Mouse (Mus musculus) layer of hippocampus, adult 2 months (tissue): ENCODE results near the gene Asb13. TPM values are rescaled to one million over a fixed set of nuclear protein-coding genes. Genes with fewer than 3 reads are reported as not detected.
A peak's percentile ranks its signal among the peaks of the same experiment; 100 is the strongest.

Experiments used
- DNase-seq, 2 experiments: peaks; one replicate each; pipeline ENCODE4 v3.0.0; 2022; ENCODE audit warnings: low spot score in 2 of 2
- H3K27ac ChIP-seq: fragments of 200-600 bp; 2 replicates; pipeline ENCODE4 v1.8.1; 2022
- H3K4me3 ChIP-seq: fragments of 200-600 bp; 2 replicates; pipeline ENCODE4 v1.8.1; 2022; ENCODE audit warnings: mild to moderate bottlenecking
- CTCF ChIP-seq: fragments of 200-600 bp; conservative IDR thresholded peaks from 2 replicates; pipeline ENCODE4 v1.8.1; 2022; ENCODE audit warnings: antibody characterized with exemption, mild to moderate bottlenecking, moderate library complexity
- total RNA-seq, 2 experiments: library from RNA; stranded (reverse); gene quantifications; 2 replicates each; pipeline ENCODE4 v1.2.3; 2021

The Asb13 gene
- total RNA-seq, 2 experiments from 2014 or later: 31.8 to 35.1 TPM

DNA sequence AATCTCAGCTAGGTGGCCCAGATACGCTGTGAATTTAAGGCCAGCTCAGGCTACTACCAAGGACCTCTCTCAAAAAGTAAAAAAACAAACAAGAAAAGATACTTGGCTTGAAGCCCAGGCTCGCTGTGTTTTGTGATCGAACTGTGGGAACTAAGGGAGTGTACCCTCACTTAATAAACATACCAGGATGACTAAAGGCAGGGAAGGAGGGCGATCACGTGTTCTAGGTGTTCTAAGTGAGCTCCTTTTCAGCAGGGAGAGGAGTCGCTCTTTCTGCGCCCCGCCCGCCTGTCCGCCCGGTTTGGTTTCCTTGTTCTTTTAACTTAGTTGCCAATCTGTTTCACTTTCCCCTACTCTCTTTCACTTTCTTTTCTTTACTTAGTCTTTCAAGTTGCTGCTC is 3.0 kb downstream of the Asb13 start:
- H3K4me3 ChIP-seq: no peak overlapping the region; the same call in 1 of the 2 replicates
- TF ChIP-seq CTCF: no peak
- H3K27ac ChIP-seq: 0 out of 2 replicates have a peak overlapping the region, but pooled peaks have one; percentile 36
- DNase-seq: no peak

DNA sequence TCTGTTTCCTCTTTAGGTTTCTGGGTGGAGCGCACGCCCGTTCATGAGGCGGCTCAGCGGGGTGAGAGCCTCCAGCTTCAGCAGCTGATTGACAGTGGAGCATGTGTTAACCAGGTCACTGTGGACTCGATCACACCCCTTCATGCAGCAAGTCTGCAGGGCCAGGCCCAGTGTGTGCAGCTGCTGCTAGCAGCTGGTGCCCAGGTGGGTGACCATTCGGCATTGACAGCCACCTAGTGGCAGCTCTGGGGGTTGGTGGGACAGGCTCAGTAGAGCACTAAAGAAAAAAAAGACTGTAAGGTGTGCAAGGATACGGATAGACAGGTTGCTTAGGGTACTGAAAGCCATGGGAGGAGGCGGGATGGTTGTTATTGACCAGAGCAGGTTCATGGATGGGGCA is 8.2 kb downstream of the Asb13 start:
- peak; percentile 60 for TF ChIP-seq CTCF

DNA sequence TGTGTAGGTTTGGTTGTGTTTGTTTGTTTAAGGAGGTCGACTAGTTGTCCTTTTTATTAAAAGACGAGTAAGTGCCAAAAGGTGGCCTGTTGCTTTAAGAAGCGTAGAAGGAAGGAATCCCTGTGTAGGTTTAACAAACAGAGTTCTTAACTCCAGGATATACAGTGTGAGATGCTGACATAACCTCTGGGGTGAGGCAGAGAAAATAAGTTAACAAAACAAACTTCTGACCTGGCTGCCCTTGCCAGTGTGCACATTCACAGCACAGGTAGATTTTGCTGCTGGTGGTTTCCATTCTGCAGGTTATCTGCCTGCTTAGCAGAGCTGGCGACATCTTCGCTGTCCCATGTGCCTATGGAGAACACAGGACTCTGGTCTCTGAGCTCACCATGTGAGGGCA is 8.7 kb downstream of the Asb13 start:
- H3K27ac ChIP-seq: no peak overlapping the region
- TF ChIP-seq CTCF: no peak

More for the DNA sequence above, 8.2 kb downstream of the Asb13 start:
- Histone ChIP-seq H3K4me3 (no peak overlapping the region), H3K27ac (no peak overlapping the region)
- DNase-seq: no peak

DNA sequence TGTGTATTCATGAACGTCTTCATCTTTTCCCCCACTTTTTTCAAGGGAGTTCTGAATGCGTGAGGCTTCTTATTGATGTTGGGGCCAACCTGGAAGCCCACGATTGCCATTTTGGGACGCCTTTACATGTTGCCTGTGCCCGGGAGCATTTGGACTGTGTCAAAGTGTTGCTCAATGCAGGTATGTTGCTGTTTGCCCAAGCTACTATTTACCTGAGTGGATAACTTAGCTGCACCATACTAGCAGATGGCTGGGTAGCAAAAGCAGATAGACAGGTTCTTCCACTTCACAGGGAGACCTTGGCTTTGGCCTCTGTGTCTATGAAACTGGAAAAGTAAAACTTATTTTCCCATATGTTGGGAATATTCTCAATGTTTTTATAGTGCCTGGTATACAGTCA is 11.0 kb downstream of the Asb13 start:
- TF ChIP-seq CTCF: no peak
- Histone ChIP-seq H3K4me3 (no peak overlapping the region), H3K27ac (no peak overlapping the region)
- DNase-seq: no peak

More for the DNA sequence above, 8.7 kb downstream of the Asb13 start:
- no peak for DNase-seq
- H3K4me3 ChIP-seq: no peak overlapping the region

DNA sequence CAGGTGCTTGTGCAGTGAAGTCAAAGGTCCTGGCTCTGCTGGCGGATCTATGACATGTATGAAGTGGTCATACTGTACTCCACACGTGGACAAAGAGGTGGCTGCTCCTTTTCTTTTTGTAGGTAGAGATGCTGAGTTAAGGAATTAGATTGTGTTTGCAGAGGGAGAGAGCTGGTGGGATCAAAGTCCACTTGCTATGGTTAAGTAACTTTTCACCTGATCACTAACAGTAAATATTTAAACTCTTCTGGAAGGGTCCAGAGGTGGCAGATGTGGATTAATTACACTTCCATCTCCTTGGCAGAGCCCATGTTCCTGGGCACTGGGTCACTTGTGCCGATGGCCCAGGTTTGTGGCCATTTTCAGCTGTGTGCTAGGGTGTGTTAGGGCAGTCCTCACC is 12.1 kb downstream of the Asb13 start:
- no peak for TF ChIP-seq CTCF
- Histone ChIP-seq H3K4me3 (no peak overlapping the region), H3K27ac (no peak overlapping the region)
- no peak for DNase-seq

DNA sequence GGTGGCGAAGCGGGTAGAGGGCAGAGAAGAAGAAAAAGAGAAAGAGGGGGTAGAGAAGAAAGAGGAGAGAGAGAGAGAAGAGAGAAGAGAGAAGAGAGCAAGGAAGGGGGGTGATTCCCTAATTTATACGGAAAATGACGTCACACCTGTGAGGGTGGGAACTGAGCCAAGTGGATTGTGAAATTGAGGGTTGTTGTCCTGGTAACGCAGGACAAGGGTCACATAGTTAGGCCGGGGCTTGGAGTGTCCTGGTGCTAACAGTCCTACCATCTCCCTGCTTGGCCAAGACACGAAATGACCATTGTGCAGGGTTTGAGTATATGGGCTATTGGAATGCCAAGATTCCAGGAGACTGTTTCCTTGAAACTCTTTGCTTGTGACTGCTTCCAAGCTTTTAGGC is 12.7 kb downstream of the Asb13 start:
- Histone ChIP-seq H3K4me3 (no peak overlapping the region), H3K27ac (no peak overlapping the region)
- no peak for TF ChIP-seq CTCF
- no peak for DNase-seq

DNA sequence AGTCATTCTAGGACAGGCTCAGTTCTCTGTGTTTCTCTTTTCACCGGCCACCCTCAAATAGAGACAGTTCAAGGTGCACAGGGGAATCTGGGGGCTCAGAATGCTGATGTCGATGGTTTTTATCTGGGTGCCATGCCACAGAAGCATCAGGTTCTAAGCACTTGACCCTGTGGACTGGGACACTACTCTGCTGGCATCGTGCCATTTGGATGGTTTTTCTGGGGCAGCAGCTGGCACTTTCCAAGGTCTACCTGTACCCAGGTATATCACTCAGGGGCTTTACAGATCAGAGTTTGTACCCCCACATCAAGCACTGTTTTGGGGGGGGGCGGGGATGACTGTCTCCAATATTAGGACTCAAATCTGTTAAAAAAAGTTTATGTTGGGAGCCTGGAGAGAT is 16.7 kb downstream of the Asb13 start:
- no peak for DNase-seq
- no peak overlapping the region for H3K27ac ChIP-seq
- no peak for TF ChIP-seq CTCF

DNA sequence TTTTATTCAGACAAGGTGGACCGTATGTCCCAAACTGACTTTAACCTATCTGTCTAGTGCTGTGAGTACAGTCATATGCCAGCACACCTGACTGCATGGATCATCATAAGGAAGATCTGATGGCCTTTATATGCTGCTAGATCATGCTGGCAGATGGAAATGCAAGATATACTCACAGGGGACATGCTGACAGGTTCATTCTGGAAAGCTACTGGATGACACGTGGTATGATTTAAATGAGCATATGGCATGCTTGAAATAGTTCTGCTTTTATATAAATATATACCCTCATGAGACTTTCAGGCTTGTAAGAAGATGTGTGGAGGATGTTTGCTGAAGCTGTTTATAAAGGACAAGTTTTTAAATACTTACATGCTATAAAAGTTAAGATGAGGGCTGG is 20.6 kb downstream of the Asb13 start:
- no peak for TF ChIP-seq CTCF
- no peak overlapping the region for H3K27ac ChIP-seq
- H3K4me3 ChIP-seq: no peak overlapping the region
- peak in 1 of 2 experiments; percentile 14 for DNase-seq

More for the DNA sequence above, 16.7 kb downstream of the Asb13 start:
- no peak overlapping the region for H3K4me3 ChIP-seq

DNA sequence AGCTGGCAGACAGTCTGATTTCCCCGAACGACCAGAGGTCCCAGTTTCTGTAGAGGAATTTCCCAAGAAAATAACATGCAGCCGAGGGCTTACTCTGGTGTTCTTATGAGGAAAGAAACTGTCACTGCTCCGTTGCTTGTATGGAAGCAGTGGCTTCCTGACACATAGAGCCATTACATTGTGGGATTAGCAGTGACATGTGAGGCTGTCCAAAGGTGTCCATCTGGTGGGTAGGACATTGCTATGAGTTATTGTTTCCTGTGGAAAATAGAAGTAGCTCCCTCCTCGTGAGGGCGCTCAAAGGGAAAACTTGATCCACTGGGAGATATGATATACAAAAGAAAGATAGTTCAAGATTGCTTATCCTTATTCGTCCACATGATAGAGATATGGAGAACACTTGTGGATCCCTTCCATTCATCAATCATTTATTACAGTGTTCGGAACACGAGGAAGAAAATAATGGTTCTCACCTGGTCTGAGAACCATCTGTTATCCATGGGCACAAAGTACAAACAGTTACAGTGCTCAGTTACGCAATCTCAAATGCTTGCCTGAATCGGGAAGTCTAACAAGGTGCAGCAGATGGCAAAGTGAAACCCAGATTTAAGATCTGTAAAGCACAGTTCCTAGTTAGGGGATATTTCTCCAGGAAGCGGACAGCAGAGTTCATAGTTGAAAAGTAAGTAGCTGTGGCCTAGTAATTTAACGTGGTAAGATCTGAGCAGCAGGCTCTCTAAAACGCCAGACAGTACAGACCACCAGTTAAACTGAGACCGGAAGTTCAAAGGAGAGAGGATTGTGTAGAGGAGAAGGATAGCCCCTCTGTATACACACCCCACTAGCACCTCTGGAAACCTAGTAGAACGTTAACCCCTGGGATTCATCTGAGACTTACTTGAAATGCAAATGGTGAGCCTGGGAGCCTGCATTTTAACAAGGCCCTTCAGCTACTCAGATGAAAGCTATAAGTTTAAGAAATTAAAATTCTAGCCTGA is 25.6 kb downstream of the Asb13 start:
- no peak for TF ChIP-seq CTCF
- Histone ChIP-seq H3K27ac (no peak overlapping the region), H3K4me3 (no peak overlapping the region)
- no peak for DNase-seq

DNA sequence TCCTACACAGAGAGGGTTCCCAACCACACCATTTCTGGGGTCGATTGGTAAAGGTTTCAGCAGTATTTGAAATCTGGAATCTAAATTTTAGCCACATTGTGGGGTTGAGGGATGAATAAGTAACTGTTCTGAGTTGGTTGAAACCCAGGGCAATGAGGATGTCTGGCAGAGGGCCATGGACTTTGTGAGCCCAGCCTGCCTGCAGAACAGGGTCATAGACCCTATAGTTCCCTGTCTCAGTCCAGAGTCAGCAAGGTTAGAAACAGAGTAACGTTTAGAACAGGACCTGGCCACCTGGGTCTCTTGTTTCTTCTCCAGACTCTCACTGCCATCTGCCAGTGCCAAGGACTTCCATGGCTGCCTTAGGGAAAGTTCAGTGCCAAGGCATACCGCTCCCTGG is 30.4 kb downstream of the Asb13 start:
- TF ChIP-seq CTCF: no peak
- no peak overlapping the region for H3K27ac ChIP-seq
- DNase-seq: no peak
- no peak overlapping the region for H3K4me3 ChIP-seq

DNA sequence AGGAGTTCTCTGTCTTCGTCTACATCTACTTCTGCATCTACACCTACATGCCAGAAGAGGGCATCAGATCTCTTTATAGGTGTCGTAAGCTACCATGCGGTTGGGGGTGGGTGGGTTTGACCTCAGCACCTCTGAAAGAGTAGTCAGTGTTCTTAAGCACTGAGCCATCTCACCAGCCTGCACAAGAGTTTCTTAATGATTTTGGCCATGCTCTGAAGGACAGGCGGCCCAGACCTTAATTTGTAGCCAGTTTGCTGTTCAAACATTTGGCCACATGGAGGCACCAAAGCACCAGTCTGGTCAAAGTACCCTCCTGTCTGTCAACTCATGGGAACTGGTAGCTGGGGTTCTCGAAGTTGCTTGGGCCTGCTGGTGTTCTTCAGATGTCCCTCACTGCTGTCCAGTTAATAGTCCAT is 31.5 kb downstream of the Asb13 start:
- peak; percentile 87 for TF ChIP-seq CTCF
- Histone ChIP-seq H3K4me3 (no peak overlapping the region; the same call in 1 of the 2 replicates), H3K27ac (no peak overlapping the region)
- peak; percentile 43 to 73 for DNase-seq

DNA sequence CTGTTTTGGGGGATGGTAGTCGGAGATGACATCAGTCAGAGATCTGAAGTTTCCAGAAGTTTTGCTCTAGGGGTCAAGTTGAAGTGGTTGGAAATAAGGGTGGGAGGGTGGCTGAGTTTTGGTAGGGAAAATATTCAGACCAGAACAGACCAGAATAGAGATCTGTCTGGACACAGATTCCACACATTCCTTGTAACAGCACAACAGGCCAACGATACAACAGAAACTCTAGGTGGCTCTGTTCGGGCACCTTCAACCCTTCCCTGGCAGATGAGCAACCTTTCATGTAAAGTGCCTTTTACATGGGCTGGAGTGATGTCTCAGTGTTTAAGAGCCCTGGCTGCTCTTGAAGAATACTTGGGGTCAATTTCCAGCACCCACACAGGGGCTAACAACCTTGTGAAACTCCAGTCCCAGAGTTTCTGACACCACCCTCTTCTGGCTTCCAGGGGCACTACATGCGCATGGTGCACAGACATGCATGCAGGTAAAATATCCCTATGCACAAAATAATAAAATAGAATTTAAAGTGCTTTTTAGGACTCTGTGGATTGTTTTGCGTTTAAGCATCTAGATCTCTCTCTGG is 33.5 kb downstream of the Asb13 start:
- H3K4me3 ChIP-seq: no peak overlapping the region
- peak; percentile 46 for TF ChIP-seq CTCF

DNA sequence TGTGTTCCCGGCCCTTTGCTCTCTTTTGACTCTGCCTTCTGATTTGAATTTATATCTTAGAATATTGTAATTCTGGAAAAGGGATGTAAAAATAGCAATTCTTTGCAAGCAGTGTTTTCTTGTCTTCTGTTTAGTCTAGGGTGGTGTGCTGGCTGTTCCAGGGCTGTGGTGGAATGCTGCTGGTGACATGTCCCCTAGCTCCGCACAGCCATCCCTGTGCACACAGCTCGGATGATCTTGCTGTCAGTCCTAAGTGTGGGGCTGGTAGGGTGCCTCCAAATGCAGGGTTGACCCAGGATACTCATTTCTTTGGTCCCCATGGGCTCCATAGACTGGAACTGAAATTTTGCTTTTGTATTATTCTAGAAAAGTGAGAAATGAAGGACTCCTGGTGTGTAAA is 34.2 kb downstream of the Asb13 start:
- Histone ChIP-seq H3K27ac (no peak overlapping the region), H3K4me3 (no peak overlapping the region)
- DNase-seq: no peak
- no peak for TF ChIP-seq CTCF

More for the DNA sequence above, 33.5 kb downstream of the Asb13 start:
- DNase-seq: no peak
- no peak overlapping the region for H3K27ac ChIP-seq

DNA sequence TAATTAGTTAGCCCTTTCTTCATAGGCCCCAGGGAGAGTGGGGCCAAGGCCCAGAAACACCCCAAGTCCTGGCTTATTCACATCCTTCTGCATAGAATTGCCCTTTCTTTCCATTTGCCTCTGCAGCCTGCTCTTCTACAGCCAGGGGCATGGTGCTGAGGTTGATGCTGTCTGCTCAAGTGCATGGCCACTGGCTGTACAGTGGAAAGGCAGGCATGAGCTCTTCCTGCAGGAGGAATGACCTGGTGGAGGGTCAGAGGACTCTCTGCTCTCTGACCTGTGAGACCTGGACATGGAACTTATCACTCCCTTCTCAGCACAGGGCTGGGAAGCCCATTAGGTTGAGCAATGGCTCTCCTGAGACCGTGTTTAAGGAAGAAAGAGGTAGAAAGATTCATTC is 35.8 kb downstream of the Asb13 start:
- no peak for TF ChIP-seq CTCF
- H3K4me3 ChIP-seq: no peak overlapping the region
- DNase-seq: no peak
- H3K27ac ChIP-seq: no peak overlapping the region
